Mouse (Mus musculus) limb, embryonic 10.5 days (tissue): ENCODE results near the gene Lamtor2. TPM values are rescaled to one million over a fixed set of nuclear protein-coding genes. Genes with fewer than 3 reads are reported as not detected.

Experiments
- DNase-seq: peaks from one replicate; pipeline ENCODE4 v3.0.0-alpha.2; 2017; ENCODE audit warnings: low spot score
- H3K27ac ChIP-seq: fragments of 300-500 bp; sonication (generic); 2 replicates; pipeline ENCODE4 v1.5.1; 2016; ENCODE audit warnings: mild to moderate bottlenecking
- H3K27me3 ChIP-seq: fragments of 300-500 bp; sonication (generic); 2 replicates; pipeline ENCODE4 v1.6.1; 2016; ENCODE audit warnings: low read depth, mild to moderate bottlenecking; ENCODE audit not compliant: poor library complexity, severe bottlenecking
- H3K36me3 ChIP-seq: fragments of 300-500 bp; sonication (generic); 2 replicates; pipeline ENCODE4 v1.6.1; 2016; ENCODE audit warnings: mild to moderate bottlenecking, moderate library complexity
- H3K4me1 ChIP-seq: fragments of 300-500 bp; sonication (generic); 2 replicates; pipeline ENCODE4 v1.6.1; 2016
- H3K4me3 ChIP-seq: fragments of 300-500 bp; sonication (generic); 2 replicates; pipeline ENCODE4 v1.5.1; 2016; ENCODE audit warnings: mild to moderate bottlenecking, moderate library complexity
- H3K9me3 ChIP-seq: fragments of 300-500 bp; sonication (generic); replicated peaks from 2 replicates; pipeline ENCODE4 v1.6.1; 2016; ENCODE audit warnings: mild to moderate bottlenecking
- WGBS: fragments of 180-500 bp; shearing (Covaris S2); methylation state at CpG from one replicate; pipeline ENCODE4 v1.1.7; 2016; 5-methylcytosine and 5-hydroxymethylcytosine counted together
- polyA plus RNA-seq: library from polyadenylated mRNA; unstranded; fragments of >200 nt; fragmentation: Nextera tagmentation; extraction: Ambion mirVana; gene quantifications from 2 replicates; pipeline ENCODE4 v1.2.1, GENCODE M21; 2016

Gene Lamtor2
- polyA plus RNA-seq, 1 experiment from 2014 or later = 159 TPM

GRCm38 (mm10) chr3:88526157-88527131 is 26.4 kb downstream of the Lamtor2 start:
- peaks cover 46% of the 10 kb centered on the region for H3K36me3 ChIP-seq
- H3K4me1 ChIP-seq = peaks cover 48% of the 10 kb centered on the region
- no peaks in the 10 kb centered on the region for H3K27me3 ChIP-seq
- WGBS = 35% methylated on average over 17 of the region's 17 CpGs
- no peaks in the 10 kb centered on the region for H3K9me3 ChIP-seq
- H3K4me3 ChIP-seq = 0 out of 2 replicates have a peak overlapping the region, but pooled peaks have one; percentile 20
- DNase-seq = peak; percentile 97
- no peak overlapping the region for H3K27ac ChIP-seq

GRCm38 (mm10) chr3:88525021-88525420 is 27.9 kb downstream of the Lamtor2 start:
- WGBS = 88% methylated on average over 5 of the region's 5 CpGs
- Histone ChIP-seq H3K36me3 (peaks cover 46% of the 10 kb centered on the region), H3K27ac (no peak overlapping the region), H3K27me3 (no peaks in the 10 kb centered on the region), H3K9me3 (no peaks in the 10 kb centered on the region), H3K4me1 (peaks cover 41% of the 10 kb centered on the region), H3K4me3 (no peak overlapping the region)
- no peak for DNase-seq

- Histone ChIP-seq H3K27ac (no peak overlapping the region), H3K27me3 (no peaks in the 10 kb centered on the region), H3K36me3 (peaks cover 42% of the 10 kb centered on the region), H3K4me1 (peaks cover 26% of the 10 kb centered on the region), H3K4me3 (no peak overlapping the region), H3K9me3 (no peaks in the 10 kb centered on the region)
- WGBS = 88% methylated on average over 8 of the region's 8 CpGs
- no peak for DNase-seq
Measured at GRCm38 (mm10) chr3:88523027-88523426, 29.8 kb downstream of the Lamtor2 start.

DNA sequence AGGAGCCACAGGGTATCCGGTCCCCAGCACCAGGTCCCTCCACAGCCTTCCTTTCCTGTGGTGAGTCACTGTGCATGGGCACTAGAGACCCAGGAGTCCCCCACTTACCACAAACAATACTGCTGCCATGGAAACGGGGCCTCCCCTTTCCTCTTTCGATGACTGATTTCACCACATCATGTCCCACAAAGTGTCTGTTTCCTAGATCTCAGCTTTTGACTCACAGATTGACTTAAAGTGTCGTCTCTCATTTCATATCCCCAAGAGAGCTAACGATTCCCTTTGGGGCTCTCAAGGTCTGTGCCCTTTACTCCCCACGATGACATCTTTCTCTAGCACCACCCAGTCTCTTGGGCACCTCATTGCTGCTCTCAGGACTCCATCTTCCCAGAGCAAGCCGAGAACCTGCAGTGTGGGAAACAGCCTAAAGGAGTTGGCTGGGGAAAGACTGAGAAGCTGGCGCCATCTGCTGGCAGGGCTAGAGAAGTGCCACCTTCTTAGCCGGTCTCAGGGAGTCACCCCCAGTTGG is 31.0 kb downstream of the Lamtor2 start:
- Histone ChIP-seq H3K4me3 (no peak overlapping the region), H3K27ac (no peak overlapping the region), H3K36me3 (peaks cover 37% of the 10 kb centered on the region), H3K27me3 (no peaks in the 10 kb centered on the region), H3K4me1 (peaks cover 16% of the 10 kb centered on the region), H3K9me3 (no peaks in the 10 kb centered on the region)
- DNase-seq = peak; percentile 83
- WGBS = 37% methylated on average over 9 of the region's 9 CpGs

GRCm38 (mm10) chr3:88521156-88521555 is 31.7 kb downstream of the Lamtor2 start:
- WGBS = 93% methylated on average over 6 of the region's 6 CpGs
- DNase-seq = no peak

GRCm38 (mm10) chr3:88520078-88520477 is 32.8 kb downstream of the Lamtor2 start:
- Histone ChIP-seq H3K27ac (no peak overlapping the region), H3K36me3 (peaks cover 31% of the 10 kb centered on the region), H3K4me3 (no peak overlapping the region), H3K9me3 (no peaks in the 10 kb centered on the region), H3K4me1 (peaks cover 6% of the 10 kb centered on the region; the same call in 1 of the 2 replicates), H3K27me3 (peaks cover 6% of the 10 kb centered on the region; the same call in 1 of the 2 replicates)
- 90% methylated on average over 2 of the region's 2 CpGs for WGBS
- no peak for DNase-seq

More at GRCm38 (mm10) chr3:88521156-88521555, 31.7 kb downstream of the Lamtor2 start:
- H3K27me3 ChIP-seq = peaks cover 4% of the 10 kb centered on the region; the same call in 1 of the 2 replicates
- H3K27ac ChIP-seq = no peak overlapping the region
- H3K4me1 ChIP-seq = peaks cover 9% of the 10 kb centered on the region
- no peak overlapping the region for H3K4me3 ChIP-seq
- H3K9me3 ChIP-seq = no peaks in the 10 kb centered on the region
- peaks cover 37% of the 10 kb centered on the region for H3K36me3 ChIP-seq

DNA sequence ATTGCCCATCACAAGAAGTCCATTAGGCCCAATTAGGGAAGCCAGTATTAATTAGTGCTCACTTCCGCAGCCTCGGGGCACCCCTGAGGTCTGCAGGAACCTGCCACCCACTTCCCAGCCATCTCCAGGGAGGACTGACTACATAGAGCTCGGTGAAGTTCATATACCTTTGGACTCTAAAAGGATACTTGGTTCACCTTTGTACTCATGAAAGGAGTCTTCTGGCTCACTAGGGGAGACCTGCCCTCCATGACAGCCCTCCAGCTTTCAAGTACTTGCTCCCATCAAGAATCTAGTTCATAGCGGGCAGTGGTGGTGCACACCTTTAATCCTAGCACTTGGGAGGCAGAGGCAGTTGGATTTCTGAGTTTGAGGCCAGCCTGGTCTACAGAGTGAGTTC is 34.5 kb downstream of the Lamtor2 start:
- H3K9me3 ChIP-seq = no peaks in the 10 kb centered on the region
- no peak for DNase-seq
- H3K27ac ChIP-seq = no peak overlapping the region
- 73% methylated on average over 4 of the region's 4 CpGs for WGBS
- H3K4me1 ChIP-seq = peaks cover 15% of the 10 kb centered on the region
- peaks cover 6% of the 10 kb centered on the region; the same call in 1 of the 2 replicates for H3K27me3 ChIP-seq
- peaks cover 14% of the 10 kb centered on the region for H3K36me3 ChIP-seq
- H3K4me3 ChIP-seq = no peak overlapping the region

DNA sequence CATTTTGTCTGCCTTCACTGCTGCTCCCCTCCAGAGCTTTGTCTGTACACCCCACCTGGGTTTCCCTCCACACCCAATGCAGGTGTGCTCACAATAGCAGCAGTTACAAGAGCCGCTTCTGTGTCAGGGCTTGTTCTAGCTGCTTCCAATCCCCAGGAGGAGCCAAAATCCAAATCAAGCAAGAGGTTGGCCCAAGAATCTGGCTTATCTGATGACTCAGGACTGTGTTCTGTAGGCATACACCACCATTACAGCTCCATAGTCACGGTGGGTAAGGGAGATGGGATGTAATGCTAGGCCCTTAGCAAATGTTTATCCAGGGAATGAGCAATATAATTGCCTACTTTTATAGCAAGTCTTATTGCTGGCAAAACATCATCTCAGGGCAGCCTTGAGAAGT is 36.5 kb downstream of the Lamtor2 start:
- no peak overlapping the region for H3K27ac ChIP-seq
- H3K4me1 ChIP-seq = peaks cover 35% of the 10 kb centered on the region
- DNase-seq = no peak
- H3K36me3 ChIP-seq = no peaks in the 10 kb centered on the region
- 87% methylated on average over 2 of the region's 2 CpGs for WGBS
- H3K9me3 ChIP-seq = no peaks in the 10 kb centered on the region
- peaks cover 6% of the 10 kb centered on the region; the same call in 1 of the 2 replicates for H3K27me3 ChIP-seq
- H3K4me3 ChIP-seq = no peak overlapping the region

DNA sequence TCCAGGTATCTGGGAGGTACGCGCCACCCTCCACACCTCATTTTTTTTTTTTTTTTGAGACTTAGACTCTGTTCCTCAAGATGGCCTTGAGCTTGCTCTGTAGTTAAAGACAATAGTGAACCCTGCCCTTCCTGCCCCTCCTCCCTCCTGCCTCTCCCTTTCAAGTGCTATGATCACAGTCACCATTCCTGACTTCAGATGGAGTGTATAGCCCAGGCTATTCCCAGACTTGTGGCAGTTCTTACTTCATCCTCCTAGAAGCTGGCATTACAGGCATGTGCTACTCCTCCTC is 37.8 kb downstream of the Lamtor2 start:
- WGBS = 98% methylated on average over 2 of the region's 2 CpGs

DNA sequence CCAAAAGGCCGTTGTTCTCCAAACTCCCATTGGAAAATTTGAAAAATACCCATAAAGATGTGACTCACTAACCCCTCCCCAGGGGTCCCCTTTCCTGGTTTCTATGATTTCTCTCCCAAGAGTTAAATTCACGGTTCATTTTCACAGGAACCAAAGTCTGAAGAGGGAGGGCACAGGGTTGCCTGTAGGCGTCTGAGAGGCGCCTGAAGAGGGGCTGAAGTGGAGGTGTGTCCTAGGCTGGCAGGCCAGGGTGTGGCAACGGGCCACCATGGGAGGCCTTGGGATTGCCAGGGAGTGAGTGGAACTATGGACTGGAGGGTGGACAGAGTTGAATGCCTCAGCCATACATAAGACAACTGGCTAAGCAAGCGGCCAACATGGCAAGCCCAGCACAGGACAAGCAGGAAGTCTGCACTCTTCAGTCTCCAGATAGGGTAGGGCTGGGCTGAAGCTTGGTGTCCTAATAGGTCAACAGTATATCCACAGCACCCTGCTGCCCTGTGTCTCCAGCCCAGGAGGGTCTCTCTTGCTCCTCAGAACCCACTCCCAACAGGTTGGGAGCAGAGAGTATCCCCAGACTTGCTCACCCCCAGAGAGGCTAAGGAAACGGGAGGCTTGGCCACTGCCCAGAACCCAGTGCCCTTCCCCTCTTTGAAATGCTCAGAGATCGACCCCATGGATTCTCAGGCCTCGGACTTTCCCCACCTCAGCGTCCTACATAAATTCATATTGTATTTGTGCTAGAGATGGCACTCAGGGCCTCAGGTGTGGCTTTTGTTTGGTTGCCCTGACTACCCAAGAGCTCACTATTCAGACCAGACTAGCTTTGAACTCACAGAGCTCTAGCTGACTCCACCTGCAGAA is 38.4 kb downstream of the Lamtor2 start:
- H3K27me3 ChIP-seq = peaks cover 6% of the 10 kb centered on the region; the same call in 1 of the 2 replicates
- H3K4me1 ChIP-seq = peaks cover 52% of the 10 kb centered on the region
- 80% methylated on average over 10 of the region's 10 CpGs for WGBS
- H3K4me3 ChIP-seq = no peak overlapping the region
- peak overlapping the region; percentile 71 for H3K27ac ChIP-seq
- no peaks in the 10 kb centered on the region for H3K36me3 ChIP-seq
- H3K9me3 ChIP-seq = no peaks in the 10 kb centered on the region
- DNase-seq = no peak

More for the DNA sequence above, 37.8 kb downstream of the Lamtor2 start:
- Histone ChIP-seq H3K4me1 (peaks cover 47% of the 10 kb centered on the region), H3K4me3 (no peak overlapping the region), H3K27me3 (peaks cover 6% of the 10 kb centered on the region; the same call in 1 of the 2 replicates), H3K27ac (no peak overlapping the region), H3K36me3 (no peaks in the 10 kb centered on the region), H3K9me3 (no peaks in the 10 kb centered on the region)
- DNase-seq = no peak

GRCm38 (mm10) chr3:88513546-88514115 is 39.2 kb downstream of the Lamtor2 start:
- no peak for DNase-seq
- H3K9me3 ChIP-seq = no peaks in the 10 kb centered on the region
- no peaks in the 10 kb centered on the region for H3K36me3 ChIP-seq
- H3K27ac ChIP-seq = peak overlapping the region; percentile 71
- H3K27me3 ChIP-seq = peaks cover 6% of the 10 kb centered on the region; the same call in 1 of the 2 replicates
- H3K4me1 ChIP-seq = peaks cover 56% of the 10 kb centered on the region
- 82% methylated on average over 7 of the region's 7 CpGs for WGBS
- peak overlapping the region; percentile 4; the same call in 1 of the 2 replicates for H3K4me3 ChIP-seq

GRCm38 (mm10) chr3:88512896-88513545 is 39.9 kb downstream of the Lamtor2 start:
- peak overlapping the region; percentile 4; the same call in 1 of the 2 replicates for H3K4me3 ChIP-seq
- DNase-seq = no peak
- 50% methylated on average over 11 of the region's 15 CpGs for WGBS
- H3K4me1 ChIP-seq = peaks cover 52% of the 10 kb centered on the region
- H3K36me3 ChIP-seq = no peaks in the 10 kb centered on the region
- H3K27me3 ChIP-seq = peaks cover 6% of the 10 kb centered on the region; the same call in 1 of the 2 replicates
- peak overlapping the region; percentile 71 for H3K27ac ChIP-seq
- H3K9me3 ChIP-seq = no peaks in the 10 kb centered on the region
